Mouse (Mus musculus) right cerebral cortex, postnatal 25 days (tissue): ENCODE measurements around the gene Paics.

ENCODE experiments used
- DNase-seq: peaks from one replicate; pipeline ENCODE4 v3.0.0; 2022

The Paics gene

GRCm38 (mm10) chr5:77015544-77016482, 64.7 kb downstream of the Paics start, which contains the start of gene Thegl:
TSS of gene Thegl (plus strand) at chr5:77016023.
- peak; percentile 71 for DNase-seq
